Mouse (Mus musculus) MEL (cell line): ENCODE data around the gene Eif2ak1. TPM values are rescaled to one million over a fixed set of nuclear protein-coding genes. Genes with fewer than 3 reads are reported as not detected.

Experiments
- DNase-seq: peaks from one replicate; pipeline ENCODE4 v3.0.0; 2011; ENCODE audit warnings: low read depth, low spot score
- H3K27ac ChIP-seq: 2 replicates; pipeline ENCODE4 v1.5.1; 2012; ENCODE audit warnings: low read depth, mild to moderate bottlenecking, control low read depth, low read length, moderate library complexity; ENCODE audit not compliant: control insufficient read depth
- H3K27me3 ChIP-seq, 2 experiments: fragments of 150-350 bp in 1 of 2; sonication (generic) in 1 of 2; 2 replicates each; pipeline ENCODE4 v1.6.1; 2012; ENCODE audit warnings: low read length in 2 of 2, mild to moderate bottlenecking in 2 of 2, improper control_type of control experiment in 1 of 2, moderate library complexity in 1 of 2; ENCODE audit not compliant: insufficient read depth in 2 of 2, control insufficient read depth in 1 of 2
- H3K36me3 ChIP-seq, 2 experiments: 2 replicates each; pipeline ENCODE4 v1.6.1; 2012 to 2014; ENCODE audit warnings: low read length in 2 of 2, improper control_type of control experiment in 1 of 2, inconsistent platforms in 1 of 2, mild to moderate bottlenecking in 1 of 2; ENCODE audit not compliant: insufficient read depth in 2 of 2, control insufficient read depth in 1 of 2
- H3K4me1 ChIP-seq, 2 experiments: fragments of 150-350 bp in 1 of 2; sonication (generic) in 1 of 2; 2 replicates each; pipeline ENCODE4 v1.6.1; 2012; ENCODE audit warnings: low read length in 2 of 2, improper control_type of control experiment in 1 of 2, mild to moderate bottlenecking in 1 of 2; ENCODE audit not compliant: insufficient read depth in 2 of 2, control insufficient read depth in 1 of 2
- H3K4me3 ChIP-seq, 2 experiments: fragments of 150-350 bp in 1 of 2; sonication (generic) in 1 of 2; 2 replicates each; pipeline ENCODE4 v1.5.1; 2012; ENCODE audit warnings: low read depth in 2 of 2, low read length in 2 of 2, mild to moderate bottlenecking in 2 of 2, moderate library complexity in 2 of 2, control low read depth in 1 of 2, improper control_type of control experiment in 1 of 2; ENCODE audit not compliant: control insufficient read depth in 1 of 2, insufficient read depth in 1 of 2
- H3K79me2 ChIP-seq: 2 replicates; pipeline ENCODE4 v1.6.1; 2012; ENCODE audit warnings: mild to moderate bottlenecking, low read length, moderate library complexity; ENCODE audit not compliant: control insufficient read depth, poor library complexity, insufficient read depth
- H3K9ac ChIP-seq: 2 replicates; pipeline ENCODE4 v1.6.1; 2012; ENCODE audit warnings: low read depth, mild to moderate bottlenecking, control low read depth, low read length, moderate library complexity; ENCODE audit not compliant: control insufficient read depth, poor library complexity, severe bottlenecking
- H3K9me3 ChIP-seq: fragments of 150-350 bp; sonication (generic); replicated peaks from 2 replicates; pipeline ENCODE4 v1.6.1; 2012; ENCODE audit warnings: mild to moderate bottlenecking, low read length, improper control_type of control experiment, moderate library complexity; ENCODE audit not compliant: insufficient read depth
- CTCF ChIP-seq, 3 experiments: IDR thresholded peaks in 2 of 3; conservative IDR thresholded peaks in 1 of 3; 2 replicates each; pipeline ENCODE4 v1.5.1; 2011 to 2012; ENCODE audit warnings: low read length in 3 of 3, low read depth in 2 of 3, mild to moderate bottlenecking in 2 of 3, improper control_type of control experiment in 1 of 3, inconsistent platforms in 1 of 3, mixed read lengths in 1 of 3, moderate library complexity in 1 of 3; ENCODE audit not compliant: control insufficient read depth in 1 of 3, insufficient read depth in 1 of 3, poor library complexity in 1 of 3, severe bottlenecking in 1 of 3
- EP300 ChIP-seq, 2 experiments: IDR thresholded peaks; 2 replicates each; pipeline ENCODE4 v1.6.1; 2011; ENCODE audit warnings: improper control_type of control experiment in 2 of 2, low read length in 2 of 2, low read depth in 1 of 2, mild to moderate bottlenecking in 1 of 2
- ETS1 ChIP-seq: IDR thresholded peaks from 2 replicates; pipeline ENCODE4 v1.6.1; 2012; ENCODE audit warnings: low read depth, mild to moderate bottlenecking, inconsistent platforms, low read length, improper control_type of control experiment, moderate library complexity
- GABPA ChIP-seq: IDR thresholded peaks from 2 replicates; pipeline ENCODE4 v1.6.1; 2012; ENCODE audit warnings: low read depth, mild to moderate bottlenecking, inconsistent platforms, low read length, improper control_type of control experiment, moderate library complexity
- GATA1 ChIP-seq: IDR thresholded peaks from 2 replicates; pipeline ENCODE4 v1.6.1; 2011; ENCODE audit warnings: low read depth, low read length, improper control_type of control experiment
- KAT2A ChIP-seq: conservative IDR thresholded peaks from 2 replicates; pipeline ENCODE4 v1.6.1; 2012; ENCODE audit warnings: low read depth, low read length, improper control_type of control experiment, inconsistent platforms
- MAFK ChIP-seq: IDR thresholded peaks from 2 replicates; pipeline ENCODE4 v1.6.1; 2011; ENCODE audit warnings: low read depth, mild to moderate bottlenecking, low read length, improper control_type of control experiment, borderline replicate concordance
- NELFE ChIP-seq: IDR thresholded peaks from 2 replicates; pipeline ENCODE4 v1.6.1; 2011; ENCODE audit warnings: low read depth, low read length, improper control_type of control experiment
- NRF1 ChIP-seq: IDR thresholded peaks from 2 replicates; pipeline ENCODE4 v1.6.1; 2014; ENCODE audit warnings: low read depth, mild to moderate bottlenecking, inconsistent platforms, low read length, improper control_type of control experiment, moderate library complexity; ENCODE audit not compliant: poor library complexity, insufficient read depth, severe bottlenecking
- POLR2AphosphoS2 ChIP-seq: IDR thresholded peaks from 2 replicates; pipeline ENCODE4 v1.6.1; 2011; ENCODE audit warnings: low read length, improper control_type of control experiment
- POLR2AphosphoS5 ChIP-seq: IDR thresholded peaks from 2 replicates; pipeline ENCODE4 v1.6.1; 2012; ENCODE audit warnings: low read depth, borderline replicate concordance, mild to moderate bottlenecking, inconsistent platforms, low read length, moderate library complexity, mixed read lengths
- RAD21 ChIP-seq: IDR thresholded peaks from 2 replicates; pipeline ENCODE4 v1.6.1; 2011; ENCODE audit warnings: mild to moderate bottlenecking, low read depth, low read length, improper control_type of control experiment
- SIN3A ChIP-seq: IDR thresholded peaks from 2 replicates; pipeline ENCODE4 v1.6.1; 2012; ENCODE audit warnings: low read length, improper control_type of control experiment, inconsistent platforms
- SMC3 ChIP-seq: IDR thresholded peaks from 2 replicates; pipeline ENCODE4 v1.6.1; 2011; ENCODE audit warnings: low read depth, low read length, improper control_type of control experiment
- UBTF ChIP-seq: IDR thresholded peaks from 2 replicates; pipeline ENCODE4 v1.6.1; 2012; ENCODE audit warnings: low read depth, mild to moderate bottlenecking, inconsistent platforms, low read length, improper control_type of control experiment, moderate library complexity, borderline replicate concordance; ENCODE audit not compliant: insufficient read depth
- USF1 ChIP-seq: IDR thresholded peaks from 2 replicates; pipeline ENCODE4 v1.6.1; 2014; ENCODE audit warnings: low read depth, mild to moderate bottlenecking, inconsistent platforms, low read length, improper control_type of control experiment, moderate library complexity
- ZC3H11A ChIP-seq: IDR thresholded peaks from 2 replicates; pipeline ENCODE4 v1.6.1; 2012; ENCODE audit warnings: low read depth, mild to moderate bottlenecking, inconsistent platforms, low read length, improper control_type of control experiment
- ZKSCAN1 ChIP-seq: IDR thresholded peaks from 2 replicates; pipeline ENCODE4 v1.6.1; 2012; ENCODE audit warnings: low read depth, mild to moderate bottlenecking, inconsistent platforms, low read length, improper control_type of control experiment, moderate library complexity
- polyA plus RNA-seq, 2 experiments: library from polyadenylated mRNA; stranded (reverse) in 1 of 2; unstranded in 1 of 2; fragments of >175 nt in 1 of 2; fragments of >200 nt in 1 of 2; gene quantifications; 2 replicates each; pipeline versions ENCODE4 v1.2.1 to v1.2.4; 2012; ENCODE audit warnings: low replicate concordance in 2 of 2, low read depth in 1 of 2; ENCODE audit not compliant: insufficient read length in 2 of 2, insufficient read depth in 1 of 2, missing spikeins in 1 of 2
- total RNA-seq: library from RNA; depleted of rRNA; stranded (reverse); fragments of 300-350 nt; gene quantifications from 2 replicates; pipeline ENCODE4 v1.2.3, GENCODE M21; 2012

Eif2ak1 gene
- total and polyA plus RNA-seq, 3 experiments: 14.8 to 33.5 (median 26.7) TPM

DNA sequence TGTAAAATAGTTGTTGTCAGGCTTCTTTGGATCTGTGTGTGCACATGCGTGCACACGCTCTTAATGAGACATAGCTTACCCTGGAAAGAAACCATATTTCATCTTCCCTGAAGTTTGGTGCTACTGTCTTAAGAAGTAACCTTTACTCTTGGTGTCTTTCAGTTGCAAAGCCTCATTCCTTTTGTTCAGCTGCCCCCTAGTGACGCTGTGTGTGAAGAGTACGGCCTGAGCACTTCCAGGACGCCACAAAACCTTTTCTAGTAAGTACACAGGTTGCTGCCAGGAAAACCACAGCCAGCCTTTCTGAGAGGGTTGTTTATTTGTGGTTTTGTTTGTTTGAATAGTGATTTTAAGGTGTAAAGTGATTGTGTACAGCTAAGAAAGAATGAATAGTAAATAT lies 99.8 kb downstream of the Eif2ak1 start:
- Histone ChIP-seq H3K36me3 (peaks cover 0 to 12% of the 10 kb centered on the region in 2 experiments; a peak in 2 of 4 replicates), H3K9me3 (no peaks in the 10 kb centered on the region), H3K27me3 (no peaks in the 10 kb centered on the region), H3K9ac (no peak overlapping the region), H3K27ac (no peak overlapping the region), H3K4me1 (no peaks in the 10 kb centered on the region), H3K79me2 (no peaks in the 10 kb centered on the region; the same call in 1 of the 2 replicates), H3K4me3 (no peak overlapping the region)
- TF ChIP-seq NELFE: no peak
- TF ChIP-seq NRF1: no peak
- no peak for TF ChIP-seq USF1
- peak; percentile 44 to 78 (median 64); a peak in 5 of 6 replicates for TF ChIP-seq CTCF (IDR thresholded peaks at IDR 0.05 in 2 of 3, conservative IDR thresholded peaks at IDR 0.05 in 1 of 3; ENCODE audit: control insufficient read depth in 1 of 3, insufficient read depth in 1 of 3, low read depth in 2 of 3, low read length in 3 of 3, poor library complexity in 1 of 3, severe bottlenecking in 1 of 3)
- no peak for TF ChIP-seq ZKSCAN1
- TF ChIP-seq ZC3H11A: peak; percentile 65
- no peak for TF ChIP-seq ETS1
- TF ChIP-seq RAD21: peak; percentile 74
- TF ChIP-seq SMC3: peak; percentile 70
- no peak for TF ChIP-seq EP300 (IDR thresholded peaks at IDR 0.05; ENCODE audit: low read depth in 1 of 2, low read length in 2 of 2)
- no peak for TF ChIP-seq SIN3A
- TF ChIP-seq MAFK: no peak
- TF ChIP-seq POLR2AphosphoS2: no peak
- DNase-seq: peak; percentile 68

DNA sequence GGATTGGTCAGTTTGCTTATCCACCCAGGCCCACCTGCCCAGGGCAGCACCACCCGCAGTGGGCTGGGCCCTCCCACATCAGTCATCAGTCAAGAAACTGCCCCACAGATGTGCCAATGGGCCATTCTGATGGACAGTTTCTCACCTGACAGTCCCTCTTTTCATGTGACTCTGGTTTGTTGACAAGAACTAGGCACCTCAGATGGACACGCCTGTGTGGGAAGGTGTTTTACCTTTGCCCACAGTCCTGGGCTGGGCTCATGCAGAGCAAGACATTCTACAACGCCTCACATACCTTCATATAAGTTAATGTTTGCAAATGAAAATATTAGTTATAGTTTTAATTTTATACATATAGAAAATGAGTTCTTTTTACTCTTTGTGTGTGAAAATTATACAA lies 100.5 kb downstream of the Eif2ak1 start:
- H3K27me3 ChIP-seq: no peaks in the 10 kb centered on the region
- H3K4me1 ChIP-seq: no peaks in the 10 kb centered on the region
- H3K9ac ChIP-seq: no peak overlapping the region
- H3K79me2 ChIP-seq: no peaks in the 10 kb centered on the region; the same call in 1 of the 2 replicates
- H3K27ac ChIP-seq: no peak overlapping the region
- no peaks in the 10 kb centered on the region for H3K9me3 ChIP-seq
- peaks cover 0 to 12% of the 10 kb centered on the region in 2 experiments; a peak in 2 of 4 replicates for H3K36me3 ChIP-seq
- TF ChIP-seq GATA1 (no peak), SMC3 (no peak), KAT2A (no peak), POLR2AphosphoS5 (no peak), NELFE (no peak), UBTF (no peak), POLR2AphosphoS2 (no peak), USF1 (no peak), GABPA (no peak), ZKSCAN1 (no peak)
- no peak for DNase-seq
- H3K4me3 ChIP-seq: no peak overlapping the region
